In the genomic region with DNA sequence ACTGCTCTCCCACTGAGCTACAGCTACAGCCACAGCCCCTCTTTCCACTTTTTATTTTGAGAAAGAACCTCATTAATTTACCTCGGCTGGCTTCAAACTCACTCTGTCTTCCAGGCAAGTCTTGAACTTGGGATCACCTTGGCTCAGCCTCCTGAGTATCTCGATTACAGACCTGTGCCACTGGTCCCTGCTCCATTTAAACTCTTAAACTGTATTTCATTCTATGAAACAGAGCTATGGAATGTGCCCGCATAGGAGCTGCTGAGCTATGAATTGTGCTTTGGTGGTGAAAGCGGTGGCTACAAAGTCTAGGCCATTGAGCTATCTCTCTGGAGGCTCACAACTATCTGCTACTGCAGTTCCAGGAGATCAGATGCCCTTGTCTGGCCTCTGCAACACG, we compare ENCODE assay signal across 27 mouse cellular contexts. TPM values are rescaled to one million over a fixed set of nuclear protein-coding genes. Genes with fewer than 3 reads are reported as not detected.
A peak's percentile ranks its signal among the peaks of the same experiment; 100 is the strongest.
DNase-seq lines count a peak whose midpoint lies in the region; ATAC-seq and TF ChIP-seq lines count a peak whose summit lies in the region.
"Had no signal": no experiment of that assay in that cellular context is flagged by ENCODE, and none has a peak within 500 bp of the region (broad histone marks: within the 10 kb centered on the region; RNA-seq: fewer than 3 reads in every experiment).

No protein-coding gene starts in this region.

- H3K9me3 ChIP-seq in liver, embryonic 13.5 days (replicated peaks), result no peaks in the 10 kb centered on the region
- no peaks in the 10 kb centered on the region for H3K9me3 ChIP-seq in liver, postnatal 0 days (ENCODE audit: low read length)
- H3K9me3 ChIP-seq: forebrain, embryonic 10.5 days; forebrain, embryonic 13.5 days; G1E; heart, embryonic 12.5 days; heart, embryonic 15.5 days had no signal

- peaks cover 50% of the 10 kb centered on the region for H3K4me1 ChIP-seq in liver, embryonic 13.5 days (replicated peaks)
- peaks cover 50% of the 10 kb centered on the region for H3K4me1 ChIP-seq in liver, postnatal 0 days (ENCODE audit: insufficient read depth)

- 64% methylated on average over 5 of the region's 5 CpGs for WGBS in liver, embryonic 13.5 days (ENCODE audit: insufficient replicate concordance)
- WGBS in liver, postnatal 0 days (ENCODE audit: insufficient replicate concordance), result 77% methylated on average over 5 of the region's 5 CpGs

- no peak for TF ChIP-seq CTCF in liver, postnatal 0 days (IDR thresholded peaks at IDR 0.05; ENCODE audit: low read depth)

- DNase-seq in heart, adult 11 months, result peak; percentile 65
- no peak for DNase-seq in heart, postnatal 14 days
- no peak for DNase-seq in liver, embryonic 13.5 days
- DNase-seq in liver, postnatal 0 days, result no peak
- peak; percentile 51 for DNase-seq in NIH3T3 (ENCODE audit: low read depth)
- DNase-seq in gastrocnemius, postnatal 4 days (ENCODE audit: low spot score in 2 of 2), result no peak
- no peak for DNase-seq in urinary bladder, postnatal 14 days (ENCODE audit: low spot score)
- DNase-seq: adrenal gland, adult 8-10 months; adrenal gland, postnatal 25 days; B cell, adult 2 months; cerebellum, adult 18-20 months; cerebellum, adult 9-10 months; cerebellum, postnatal 14 days; gastrocnemius, postnatal 10 days; gastrocnemius, postnatal 36 days; heart, adult 18-20 months; heart, postnatal 10 days; heart, postnatal 4 days had no signal

- H3K27me3 ChIP-seq in liver, embryonic 13.5 days, result no peaks in the 10 kb centered on the region
- no peaks in the 10 kb centered on the region for H3K27me3 ChIP-seq in liver, postnatal 0 days (ENCODE audit: insufficient read depth, low read length)
- H3K27me3 ChIP-seq: CH12.LX; forebrain, embryonic 13.5 days; heart, embryonic 12.5 days; heart, embryonic 15.5 days had no signal

- H3K4me2 ChIP-seq in liver, embryonic 13.5 days, result no peak overlapping the region
- no peak overlapping the region for H3K4me2 ChIP-seq in liver, postnatal 0 days (ENCODE audit: low read depth, low read length)
- H3K4me2 ChIP-seq: forebrain, embryonic 13.5 days; heart, embryonic 12.5 days; heart, embryonic 15.5 days; hindbrain, embryonic 14.5 days had no signal

- H3K36me3 ChIP-seq in liver, embryonic 13.5 days, result no peaks in the 10 kb centered on the region
- H3K36me3 ChIP-seq in liver, postnatal 0 days (replicated peaks; ENCODE audit: insufficient read depth, low read length), result no peaks in the 10 kb centered on the region
- H3K36me3 ChIP-seq: forebrain, embryonic 10.5 days; G1E; heart, embryonic 12.5 days; heart, embryonic 15.5 days had no signal

- intact Hi-C loops in heart, postnatal 14 days (cut with DNase I), result no loop called here

- 0 out of 2 replicates have a peak overlapping the region, but pooled peaks have one; percentile 36 for H3K27ac ChIP-seq in liver, embryonic 13.5 days
- H3K27ac ChIP-seq in liver, postnatal 0 days (ENCODE audit: low read depth), result no peak overlapping the region
- H3K27ac ChIP-seq: forebrain, embryonic 10.5 days; forebrain, embryonic 13.5 days; heart, embryonic 15.5 days; hindbrain, embryonic 14.5 days had no signal

- no peak for ATAC-seq in liver, embryonic 13.5 days (ENCODE audit: low read depth)
- no peak for ATAC-seq in liver, postnatal 0 days
- ATAC-seq: activated CD4-positive, CD25-positive, alpha-beta regulatory T cell, adult 4 months; forebrain, embryonic 13.5 days; forebrain, embryonic 16.5 days had no signal

- H3K4me3 ChIP-seq in liver, embryonic 13.5 days (replicated peaks), result no peak overlapping the region
- no peak overlapping the region for H3K4me3 ChIP-seq in liver, postnatal 0 days (ENCODE audit: low read depth, low read length)
- H3K4me3 ChIP-seq: forebrain, embryonic 10.5 days; forebrain, embryonic 13.5 days; heart, embryonic 12.5 days; heart, embryonic 15.5 days had no signal

- no peak for TF ChIP-seq EP300 in liver, postnatal 0 days (IDR thresholded peaks at IDR 0.05; ENCODE audit: low read depth)

- H3K9ac ChIP-seq in liver, embryonic 13.5 days, result no peak overlapping the region
- H3K9ac ChIP-seq in liver, postnatal 0 days (replicated peaks), result no peak overlapping the region
- H3K9ac ChIP-seq: forebrain, embryonic 13.5 days; heart, embryonic 12.5 days; heart, embryonic 15.5 days; hindbrain, embryonic 14.5 days had no signal

RNA-seq across cellular contexts. Expression of a gene that starts 22.4 kb away (rescaled TPM):
- total RNA-seq in heart, postnatal 14 days (2021), result 1,000 to 10,000 TPM; 2,034 to 2,074 TPM
- 5,062 and 5,153 TPM in 2 replicates for polyA plus RNA-seq in liver, embryonic 13.5 days (2015; fragmentation: Nextera tagmentation; extraction: Ambion mirVana)
- polyA plus RNA-seq in liver, postnatal 0 days (2015; fragmentation: Nextera tagmentation; extraction: Ambion mirVana), result 4,793 and 5,083 TPM in 2 replicates
- 1,000 to 10,000 TPM; 1,831 to 1,888 TPM for total RNA-seq in gastrocnemius, postnatal 4 days (2021)

RNA-seq across cellular contexts. Expression of a gene that starts 43.5 kb away (rescaled TPM):
- total RNA-seq in heart, postnatal 14 days (2021), result under 1 TPM; 0.17 to 0.29 TPM
- polyA plus RNA-seq in liver, embryonic 13.5 days (2015; fragmentation: Nextera tagmentation; extraction: Ambion mirVana), result 0.17 and 0.20 TPM in 2 replicates
- polyA plus RNA-seq in liver, postnatal 0 days (2015; fragmentation: Nextera tagmentation; extraction: Ambion mirVana), result 0.08 and 0.13 TPM in 2 replicates
- 1 to 10 TPM; 1.2 to 1.5 TPM for total RNA-seq in gastrocnemius, postnatal 4 days (2021)
- total RNA-seq: heart, postnatal 4 days had no signal
- polyA plus RNA-seq: activated CD4-positive, CD25-positive, alpha-beta regulatory T cell, adult 4 months had no signal

RNA-seq across cellular contexts. Expression of a gene that starts 43.5 kb away (rescaled TPM):
- 1 to 10 TPM; 9.7 to 9.9 TPM for total RNA-seq in heart, postnatal 14 days (2021)
- polyA plus RNA-seq in liver, embryonic 13.5 days (2015; fragmentation: Nextera tagmentation; extraction: Ambion mirVana), result 196 and 207 TPM in 2 replicates
- polyA plus RNA-seq in liver, postnatal 0 days (2015; fragmentation: Nextera tagmentation; extraction: Ambion mirVana), result 74.9 and 80.9 TPM in 2 replicates
- total RNA-seq in gastrocnemius, postnatal 4 days (2021), result 10 to 100 TPM; 24.2 to 26.1 TPM

RNA-seq across cellular contexts. Expression of a gene that starts 58.6 kb away (rescaled TPM):
- total RNA-seq in heart, postnatal 14 days (2021), result 10 to 100 TPM in 1 of 2 experiments, 1 to 10 TPM in 1; 9.5 to 17.1 TPM
- polyA plus RNA-seq in liver, embryonic 13.5 days (2015; fragmentation: Nextera tagmentation; extraction: Ambion mirVana), result 100 and 108 TPM in 2 replicates
- 39.9 and 43.4 TPM in 2 replicates for polyA plus RNA-seq in liver, postnatal 0 days (2015; fragmentation: Nextera tagmentation; extraction: Ambion mirVana)
- 10 to 100 TPM; 39.3 TPM for total RNA-seq in gastrocnemius, postnatal 4 days (2021)

Comparison
In these comparisons a context has a peak if more than half of its experiments do, and no peak if none do; other contexts are left out.
1. DNase-seq: peak in heart, adult 11 months (single experiment) and NIH3T3 (single experiment); none in heart, postnatal 14 days (0 of 2), liver, embryonic 13.5 days (single experiment), liver, postnatal 0 days (single experiment), gastrocnemius, postnatal 4 days (0 of 2) and urinary bladder, postnatal 14 days (single experiment).